Mouse (Mus musculus) lung, embryonic 16.5 days (tissue): ENCODE data around the gene Gm19935. TPM values are rescaled to one million over a fixed set of nuclear protein-coding genes. Genes with fewer than 3 reads are reported as not detected.

Experiments used
- ATAC-seq: fragments of 200-750 bp; cut with Nextera tagmentation; 2 replicates; pipeline ENCODE4 v1.8.0; 2017; ENCODE audit warnings: low read depth, mild to moderate bottlenecking, moderate library complexity
- H3K27ac ChIP-seq: fragments of 300-500 bp; sonication (generic); 2 replicates; pipeline ENCODE4 v1.5.1; 2014; ENCODE audit warnings: mild to moderate bottlenecking, control low read depth, low read length
- H3K27me3 ChIP-seq: fragments of 300-500 bp; sonication (generic); 2 replicates; pipeline ENCODE4 v1.6.1; 2014; ENCODE audit warnings: low read depth, low read length, mixed read lengths; ENCODE audit not compliant: control insufficient read depth, insufficient read depth
- H3K36me3 ChIP-seq: fragments of 300-500 bp; sonication (generic); 2 replicates; pipeline ENCODE4 v1.6.1; 2014; ENCODE audit warnings: low read length; ENCODE audit not compliant: control insufficient read depth, insufficient read depth
- H3K4me1 ChIP-seq: fragments of 300-500 bp; sonication (generic); replicated peaks from 2 replicates; pipeline ENCODE4 v1.6.1; 2014; ENCODE audit warnings: low read length, mixed read lengths; ENCODE audit not compliant: control insufficient read depth, insufficient read depth
- H3K4me2 ChIP-seq: fragments of 300-500 bp; sonication (generic); 2 replicates; pipeline ENCODE4 v1.6.1; 2014; ENCODE audit warnings: low read depth, low read length, control low read depth
- H3K4me3 ChIP-seq: fragments of 300-500 bp; sonication (generic); 2 replicates; pipeline ENCODE4 v1.5.1; 2014; ENCODE audit warnings: mild to moderate bottlenecking, low read length, control low read depth
- H3K9ac ChIP-seq: fragments of 300-500 bp; sonication (generic); 2 replicates; pipeline ENCODE4 v1.6.1; 2014; ENCODE audit warnings: low read length, control low read depth
- H3K9me3 ChIP-seq: fragments of 300-500 bp; sonication (generic); 2 replicates; pipeline ENCODE4 v1.6.1; 2016; ENCODE audit warnings: low read length; ENCODE audit not compliant: control insufficient read depth
- WGBS: fragments of 180-500 bp; shearing (Covaris S2); extraction: QIAGEN DNeasy Blood & Tissue Kit; methylation state at CpG from one replicate; pipeline ENCODE4 v1.1.7; 2014; 5-methylcytosine and 5-hydroxymethylcytosine counted together
- polyA plus RNA-seq: library from polyadenylated mRNA; unstranded; fragments of >200 nt; fragmentation: Nextera tagmentation; extraction: Ambion mirVana; gene quantifications from 2 replicates; pipeline ENCODE4 v1.2.1, GENCODE M21; 2015

Gene Gm19935
- polyA plus RNA-seq, result 1.4 and 1.8 TPM in 2 replicates

GRCm38 (mm10) chr8:90817293-90817692 is at the start of gene Gm19935:
Gm19935 (minus strand) TSS chr8:90817393.
- Histone ChIP-seq H3K27me3 (no peaks in the 10 kb centered on the region), H3K9me3 (no peaks in the 10 kb centered on the region), H3K4me2 (no peak within 1 kb of the TSS), H3K27ac (no peak within 1 kb of the TSS), H3K4me1 (no peaks in the 10 kb centered on the region), H3K4me3 (no peak within 1 kb of the TSS), H3K36me3 (no peaks in the 10 kb centered on the region), H3K9ac (no peak within 1 kb of the TSS)
- 72% methylated on average over 2 of the region's 2 CpGs for WGBS
- no peak for ATAC-seq

GRCm38 (mm10) chr8:90862038-90862437 is 44.8 kb upstream of the Gm19935 start:
- no peak overlapping the region for H3K4me3 ChIP-seq
- H3K9me3 ChIP-seq, result no peaks in the 10 kb centered on the region
- H3K27ac ChIP-seq, result peak overlapping the region; percentile 60
- H3K27me3 ChIP-seq, result no peaks in the 10 kb centered on the region
- ATAC-seq, result peak; percentile 68
- H3K36me3 ChIP-seq, result no peaks in the 10 kb centered on the region
- 13% methylated on average over 9 of the region's 9 CpGs for WGBS
- H3K9ac ChIP-seq, result no peak overlapping the region
- peaks cover 13% of the 10 kb centered on the region for H3K4me1 ChIP-seq
- H3K4me2 ChIP-seq, result no peak overlapping the region

GRCm38 (mm10) chr8:90861266-90861944 is 44.2 kb upstream of the Gm19935 start:
- Histone ChIP-seq H3K36me3 (no peaks in the 10 kb centered on the region), H3K4me1 (peaks cover 13% of the 10 kb centered on the region), H3K4me3 (no peak overlapping the region), H3K27ac (peak overlapping the region; percentile 60), H3K9me3 (no peaks in the 10 kb centered on the region), H3K27me3 (no peaks in the 10 kb centered on the region), H3K4me2 (0 out of 2 replicates have a peak overlapping the region, but pooled peaks have one; percentile 16), H3K9ac (peak overlapping the region; percentile 43; the same call in 1 of the 2 replicates)
- 25% methylated on average over 9 of the region's 9 CpGs for WGBS
- peak; percentile 36; the same call in 1 of the 2 replicates for ATAC-seq

GRCm38 (mm10) chr8:90858071-90858470 is 40.9 kb upstream of the Gm19935 start:
- Histone ChIP-seq H3K9ac (no peak overlapping the region), H3K27ac (no peak overlapping the region), H3K4me3 (no peak overlapping the region), H3K27me3 (no peaks in the 10 kb centered on the region), H3K9me3 (no peaks in the 10 kb centered on the region), H3K4me1 (peaks cover 24% of the 10 kb centered on the region), H3K36me3 (no peaks in the 10 kb centered on the region), H3K4me2 (no peak overlapping the region)
- WGBS, result 95% methylated on average over 2 of the region's 2 CpGs
- ATAC-seq, result no peak

- no peak for ATAC-seq
- Histone ChIP-seq H3K27ac (no peak overlapping the region), H3K36me3 (no peaks in the 10 kb centered on the region), H3K9me3 (no peaks in the 10 kb centered on the region), H3K4me1 (peaks cover 18% of the 10 kb centered on the region), H3K4me3 (no peak overlapping the region), H3K4me2 (no peak overlapping the region), H3K27me3 (no peaks in the 10 kb centered on the region), H3K9ac (no peak overlapping the region)
- WGBS, result 55% methylated on average over 1 of the region's 1 CpGs
Observed at GRCm38 (mm10) chr8:90856952-90857351, 39.8 kb upstream of the Gm19935 start.

GRCm38 (mm10) chr8:90856171-90856570 is 39.0 kb upstream of the Gm19935 start:
- H3K4me1 ChIP-seq, result peaks cover 10% of the 10 kb centered on the region
- 78% methylated on average over 3 of the region's 3 CpGs for WGBS
- ATAC-seq, result no peak
- H3K4me2 ChIP-seq, result no peak overlapping the region
- no peak overlapping the region for H3K27ac ChIP-seq
- no peaks in the 10 kb centered on the region for H3K27me3 ChIP-seq
- no peak overlapping the region for H3K9ac ChIP-seq
- no peaks in the 10 kb centered on the region for H3K36me3 ChIP-seq
- H3K9me3 ChIP-seq, result no peaks in the 10 kb centered on the region
- no peak overlapping the region for H3K4me3 ChIP-seq

GRCm38 (mm10) chr8:90854671-90855161 is 37.5 kb upstream of the Gm19935 start:
- Histone ChIP-seq H3K4me2 (peak overlapping the region; percentile 17), H3K27ac (peak overlapping the region; percentile 2; the same call in 1 of the 2 replicates), H3K36me3 (no peaks in the 10 kb centered on the region), H3K27me3 (no peaks in the 10 kb centered on the region), H3K9me3 (no peaks in the 10 kb centered on the region), H3K9ac (no peak overlapping the region), H3K4me3 (no peak overlapping the region), H3K4me1 (peaks cover 10% of the 10 kb centered on the region)
- 10% methylated on average over 10 of the region's 10 CpGs for WGBS
- ATAC-seq, result peak; percentile 91

- H3K4me3 ChIP-seq, result no peak overlapping the region
- no peak; the same call in 1 of the 2 replicates for ATAC-seq
- no peaks in the 10 kb centered on the region for H3K36me3 ChIP-seq
- peak overlapping the region; percentile 17 for H3K4me2 ChIP-seq
- H3K27me3 ChIP-seq, result no peaks in the 10 kb centered on the region
- peaks cover 10% of the 10 kb centered on the region for H3K4me1 ChIP-seq
- WGBS, result 57% methylated on average over 9 of the region's 9 CpGs
- peak overlapping the region; percentile 2; the same call in 1 of the 2 replicates for H3K27ac ChIP-seq
- no peak overlapping the region for H3K9ac ChIP-seq
- no peaks in the 10 kb centered on the region for H3K9me3 ChIP-seq
Observed at GRCm38 (mm10) chr8:90853971-90854670, 36.9 kb upstream of the Gm19935 start.

- no peak for ATAC-seq
- H3K4me2 ChIP-seq, result no peak overlapping the region
- H3K4me3 ChIP-seq, result no peak overlapping the region
- H3K4me1 ChIP-seq, result peaks cover 10% of the 10 kb centered on the region
- no peak overlapping the region for H3K27ac ChIP-seq
- no peaks in the 10 kb centered on the region for H3K36me3 ChIP-seq
- no peaks in the 10 kb centered on the region for H3K27me3 ChIP-seq
- WGBS, result 60% methylated on average over 8 of the region's 8 CpGs
- H3K9ac ChIP-seq, result no peak overlapping the region
- H3K9me3 ChIP-seq, result no peaks in the 10 kb centered on the region
Observed at GRCm38 (mm10) chr8:90851544-90851943, 34.4 kb upstream of the Gm19935 start.
